Mouse (Mus musculus): ENCODE results near the gene Unc5c.

- TF ChIP-seq MAX (IDR thresholded peaks at IDR 0.05; ENCODE audit: low read length) (no peak), ZKSCAN1 (IDR thresholded peaks at IDR 0.05; ENCODE audit: borderline replicate concordance, low read depth, low read length) (no peak), GABPA (IDR thresholded peaks at IDR 0.05; ENCODE audit: insufficient replicate concordance, low read depth, low read length) (no peak), SMC3 (IDR thresholded peaks at IDR 0.05; ENCODE audit: low read depth, low read length) (no peak), CHD1 (IDR thresholded peaks at IDR 0.05; ENCODE audit: low read depth, low read length) (no peak), TCF12 (IDR thresholded peaks at IDR 0.05; ENCODE audit: low read depth, low read length) (no peak), POLR2A (IDR thresholded peaks at IDR 0.05; ENCODE audit: low read depth, low read length) (no peak), HCFC1 (IDR thresholded peaks at IDR 0.05; ENCODE audit: low read depth, low read length) (no peak), CTCF (conservative IDR thresholded peaks at IDR 0.05 in 1 of 2, IDR thresholded peaks at IDR 0.05 in 1 of 2; ENCODE audit: low read depth in 2 of 2, low read length in 2 of 2) (no peak), TBP (conservative IDR thresholded peaks at IDR 0.05; ENCODE audit: low read depth, low read length) (no peak), JUND (conservative IDR thresholded peaks at IDR 0.05; ENCODE audit: low read depth, low read length) (no peak), MYC (IDR thresholded peaks at IDR 0.05; ENCODE audit: low read depth, low read length) (no peak), POLR2AphosphoS2 (IDR thresholded peaks at IDR 0.05; ENCODE audit: low read depth, low read length) (no peak), ZC3H11A (IDR thresholded peaks at IDR 0.05; ENCODE audit: low read depth, low read length) (no peak)
These were observed 46.4 kb downstream of the Unc5c start for GRCm38 (mm10) chr3:141511253-141512038.

Measured in CH12.LX (cell line).